Mouse (Mus musculus) megakaryocyte, embryonic 14.5 days (primary cell): ENCODE measurements around the gene Cmtm3. TPM values are rescaled to one million over a fixed set of nuclear protein-coding genes. Genes with fewer than 3 reads are reported as not detected.

Experiments
- H3K27me3 ChIP-seq: replicated peaks from 2 replicates; pipeline ENCODE3; 2012; ENCODE audit warnings: inconsistent platforms
- H3K36me3 ChIP-seq: replicated peaks from 2 replicates; pipeline ENCODE3; 2012; ENCODE audit warnings: low read length, inconsistent platforms, mixed read lengths
- H3K4me1 ChIP-seq: 2 replicates; pipeline ENCODE4 v1.6.1; 2012; ENCODE audit warnings: inconsistent platforms
- H3K4me3 ChIP-seq: replicated peaks from 2 replicates; pipeline ENCODE3; 2012; ENCODE audit warnings: moderate library complexity, mild to moderate bottlenecking, inconsistent platforms
- H3K9me3 ChIP-seq: 2 replicates; pipeline ENCODE4 v1.6.1; 2012; ENCODE audit warnings: inconsistent platforms
- FLI1 ChIP-seq: IDR thresholded peaks from 2 replicates; pipeline ENCODE4 v1.6.1; 2012; ENCODE audit warnings: low read length, inconsistent platforms, mixed read lengths
- GATA1 ChIP-seq: IDR thresholded peaks from 3 replicates; pipeline ENCODE4 v1.6.1; 2012; ENCODE audit warnings: mixed read lengths, low read length, inconsistent platforms, borderline replicate concordance
- polyA plus RNA-seq: library from polyadenylated mRNA; stranded (reverse); fragments of >175 nt; gene quantifications from 2 replicates; pipeline ENCODE4 v1.2.3, GENCODE M21; 2012; ENCODE audit warnings: low replicate concordance; ENCODE audit not compliant: insufficient read depth

Gene Cmtm3
- polyA plus RNA-seq, 1 experiment: 65.4 TPM

GRCm38 (mm10) chr8:104367398-104367797 lies 28.2 kb downstream of the Cmtm3 start:
- TF ChIP-seq FLI1 (no peak), GATA1 (no peak)
- peaks cover 2% of the 10 kb centered on the region for H3K27me3 ChIP-seq
- no peak overlapping the region for H3K4me3 ChIP-seq
- H3K4me1 ChIP-seq: peaks cover 43% of the 10 kb centered on the region
- no peaks in the 10 kb centered on the region for H3K36me3 ChIP-seq
- H3K9me3 ChIP-seq: no peaks in the 10 kb centered on the region

GRCm38 (mm10) chr8:104369591-104369990 lies 30.4 kb downstream of the Cmtm3 start:
- Histone ChIP-seq H3K9me3 (no peaks in the 10 kb centered on the region), H3K4me3 (no peak overlapping the region), H3K4me1 (peaks cover 43% of the 10 kb centered on the region), H3K36me3 (no peaks in the 10 kb centered on the region), H3K27me3 (peaks cover 2% of the 10 kb centered on the region)
- TF ChIP-seq GATA1: no peak
- TF ChIP-seq FLI1: no peak

GRCm38 (mm10) chr8:104370071-104370470 lies 30.9 kb downstream of the Cmtm3 start:
- no peak for TF ChIP-seq GATA1
- no peak for TF ChIP-seq FLI1

GRCm38 (mm10) chr8:104371121-104371520 lies 31.9 kb downstream of the Cmtm3 start:
- no peaks in the 10 kb centered on the region for H3K9me3 ChIP-seq
- peaks cover 2% of the 10 kb centered on the region for H3K27me3 ChIP-seq
- peaks cover 38% of the 10 kb centered on the region for H3K4me1 ChIP-seq
- H3K36me3 ChIP-seq: no peaks in the 10 kb centered on the region
- TF ChIP-seq GATA1: no peak
- TF ChIP-seq FLI1: no peak
- no peak overlapping the region for H3K4me3 ChIP-seq

More at GRCm38 (mm10) chr8:104370071-104370470, 30.9 kb downstream of the Cmtm3 start:
- H3K27me3 ChIP-seq: peaks cover 2% of the 10 kb centered on the region
- no peaks in the 10 kb centered on the region for H3K9me3 ChIP-seq
- H3K36me3 ChIP-seq: no peaks in the 10 kb centered on the region
- H3K4me3 ChIP-seq: no peak overlapping the region
- H3K4me1 ChIP-seq: peaks cover 43% of the 10 kb centered on the region

- no peak overlapping the region for H3K4me3 ChIP-seq
- no peaks in the 10 kb centered on the region for H3K27me3 ChIP-seq
- TF ChIP-seq GATA1 (no peak), FLI1 (no peak)
- no peaks in the 10 kb centered on the region for H3K36me3 ChIP-seq
- peaks cover 23% of the 10 kb centered on the region for H3K4me1 ChIP-seq
- H3K9me3 ChIP-seq: no peaks in the 10 kb centered on the region
Measured at GRCm38 (mm10) chr8:104373779-104374178, 34.6 kb downstream of the Cmtm3 start.

- no peaks in the 10 kb centered on the region for H3K9me3 ChIP-seq
- TF ChIP-seq GATA1 (no peak), FLI1 (no peak)
- H3K36me3 ChIP-seq: no peaks in the 10 kb centered on the region
- no peaks in the 10 kb centered on the region for H3K27me3 ChIP-seq
- peaks cover 23% of the 10 kb centered on the region for H3K4me1 ChIP-seq
- H3K4me3 ChIP-seq: no peak overlapping the region
Measured at GRCm38 (mm10) chr8:104374269-104374668, 35.1 kb downstream of the Cmtm3 start.

GRCm38 (mm10) chr8:104374864-104375846 lies 35.9 kb downstream of the Cmtm3 start:
- peaks cover 2% of the 10 kb centered on the region for H3K27me3 ChIP-seq
- H3K36me3 ChIP-seq: no peaks in the 10 kb centered on the region
- H3K4me1 ChIP-seq: peaks cover 15% of the 10 kb centered on the region
- H3K9me3 ChIP-seq: no peaks in the 10 kb centered on the region
- H3K4me3 ChIP-seq: no peak overlapping the region
- TF ChIP-seq GATA1 (no peak), FLI1 (no peak)

- Histone ChIP-seq H3K9me3 (no peaks in the 10 kb centered on the region), H3K27me3 (peaks cover 2% of the 10 kb centered on the region), H3K4me3 (no peak overlapping the region), H3K4me1 (peaks cover 8% of the 10 kb centered on the region; the same call in 1 of the 2 replicates), H3K36me3 (no peaks in the 10 kb centered on the region)
- TF ChIP-seq FLI1 (no peak), GATA1 (no peak)
Measured at GRCm38 (mm10) chr8:104375959-104376358, 36.7 kb downstream of the Cmtm3 start.

GRCm38 (mm10) chr8:104376669-104377068 lies 37.5 kb downstream of the Cmtm3 start:
- Histone ChIP-seq H3K9me3 (no peaks in the 10 kb centered on the region), H3K4me3 (no peak overlapping the region), H3K36me3 (no peaks in the 10 kb centered on the region), H3K4me1 (peaks cover 4% of the 10 kb centered on the region; the same call in 1 of the 2 replicates), H3K27me3 (peaks cover 6% of the 10 kb centered on the region)
- no peak for TF ChIP-seq GATA1
- TF ChIP-seq FLI1: no peak

- Histone ChIP-seq H3K36me3 (no peaks in the 10 kb centered on the region), H3K27me3 (peaks cover 8% of the 10 kb centered on the region), H3K4me1 (peaks cover 19% of the 10 kb centered on the region), H3K4me3 (no peak overlapping the region), H3K9me3 (no peaks in the 10 kb centered on the region)
- TF ChIP-seq GATA1: no peak
- TF ChIP-seq FLI1: no peak
Measured at GRCm38 (mm10) chr8:104379301-104379836, 40.2 kb downstream of the Cmtm3 start.
